Mouse (Mus musculus) adrenal gland, adult (tissue): ENCODE measurements around the gene Pacs1.
"Not testable (repeated sequence)": the region's sequence is repeated elsewhere in the genome, so short reads cannot be mapped to it uniquely, and the experiment has no call there.

ENCODE experiments used
- DNase-seq, 2 experiments: peaks; one replicate each; pipeline ENCODE4 v3.0.0; 2022 to 2023; ENCODE audit warnings: low spot score in 1 of 2; ENCODE audit not compliant: inconsistent age in 2 of 2

The Pacs1 gene

DNA sequence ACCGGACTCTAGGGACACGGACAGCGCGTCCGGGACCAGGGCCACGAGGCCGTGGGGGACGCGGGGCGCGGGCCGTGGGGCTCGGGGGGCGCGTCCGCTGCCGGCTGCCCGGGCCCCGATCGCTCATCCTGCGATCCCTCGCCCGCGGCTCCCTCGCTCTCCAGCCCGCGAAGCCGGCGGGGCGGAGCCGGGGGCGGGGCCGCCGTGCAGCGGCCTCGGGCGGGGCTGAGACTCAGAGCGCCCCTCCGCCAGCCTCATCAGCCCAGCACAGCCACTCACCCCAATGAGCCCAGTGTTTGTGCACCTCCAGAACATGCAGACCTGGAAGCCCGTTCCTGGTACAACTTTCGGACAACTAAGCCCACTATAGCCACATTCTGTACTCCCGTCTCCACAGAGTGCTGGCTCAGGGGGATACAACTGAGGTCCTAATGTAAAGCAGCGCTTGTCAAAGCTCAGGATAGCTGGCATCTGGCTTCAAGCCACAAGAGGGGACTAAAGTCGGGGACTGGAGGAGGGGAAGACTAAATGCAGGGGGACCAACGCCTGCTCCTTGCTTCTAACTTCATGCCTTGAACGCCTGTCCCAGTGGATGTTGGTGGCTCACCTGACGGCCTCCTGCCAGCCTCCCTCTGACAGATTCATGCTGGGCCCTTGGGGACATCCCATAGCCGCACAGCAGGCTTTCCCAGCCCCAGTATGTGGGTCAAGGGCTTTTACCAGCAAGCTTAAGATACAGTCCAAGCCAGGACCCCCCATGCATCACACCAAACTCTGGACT is 174.4 kb downstream of the Pacs1 start, which contains the start of gene Cnih2:
Gene Cnih2 (minus strand): TSS at position 159 of the 781 bp plus-strand sequence.
- DNase-seq: peak; percentile 74 to 86

DNA sequence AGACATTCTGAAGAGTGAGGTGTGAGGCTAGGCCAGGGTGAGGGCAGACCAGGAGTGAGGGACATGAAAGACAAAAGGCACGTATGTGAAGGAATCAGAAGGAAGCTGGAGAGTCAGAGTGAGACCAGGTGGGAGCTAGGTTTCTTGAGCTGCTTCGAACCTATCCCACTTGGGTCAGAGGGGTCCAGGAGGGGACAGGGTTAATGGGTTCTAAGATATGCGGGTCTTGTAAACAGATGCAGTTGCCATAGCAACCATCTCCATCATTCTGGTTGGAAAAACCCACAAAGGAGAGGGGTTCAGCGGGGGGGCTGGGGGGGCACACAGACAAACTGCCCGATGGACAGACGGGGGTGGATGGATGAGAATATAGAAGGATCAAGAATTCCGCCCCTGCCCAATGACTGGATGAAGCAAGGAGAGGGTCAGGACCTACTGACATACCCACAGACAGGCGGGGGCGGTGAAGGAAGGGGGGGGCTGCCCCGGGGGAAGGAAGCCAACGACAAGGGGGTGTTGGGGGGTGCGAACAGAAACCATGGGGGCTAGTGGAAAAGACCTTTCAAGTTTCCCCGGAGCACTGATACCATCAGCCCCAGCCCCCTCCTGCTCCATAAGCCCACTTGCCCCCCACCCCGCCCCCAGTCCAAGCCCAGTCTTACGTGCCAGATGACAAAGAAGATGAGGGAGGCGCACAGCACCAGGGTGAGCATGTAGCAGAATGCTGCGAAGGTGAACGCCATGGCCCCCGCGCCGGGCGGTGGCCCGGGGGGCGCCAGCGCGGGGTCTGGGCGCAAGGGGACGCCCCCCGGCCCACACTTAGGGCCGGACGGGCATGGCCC is 175.2 kb downstream of the Pacs1 start:
- no peak for DNase-seq

DNA sequence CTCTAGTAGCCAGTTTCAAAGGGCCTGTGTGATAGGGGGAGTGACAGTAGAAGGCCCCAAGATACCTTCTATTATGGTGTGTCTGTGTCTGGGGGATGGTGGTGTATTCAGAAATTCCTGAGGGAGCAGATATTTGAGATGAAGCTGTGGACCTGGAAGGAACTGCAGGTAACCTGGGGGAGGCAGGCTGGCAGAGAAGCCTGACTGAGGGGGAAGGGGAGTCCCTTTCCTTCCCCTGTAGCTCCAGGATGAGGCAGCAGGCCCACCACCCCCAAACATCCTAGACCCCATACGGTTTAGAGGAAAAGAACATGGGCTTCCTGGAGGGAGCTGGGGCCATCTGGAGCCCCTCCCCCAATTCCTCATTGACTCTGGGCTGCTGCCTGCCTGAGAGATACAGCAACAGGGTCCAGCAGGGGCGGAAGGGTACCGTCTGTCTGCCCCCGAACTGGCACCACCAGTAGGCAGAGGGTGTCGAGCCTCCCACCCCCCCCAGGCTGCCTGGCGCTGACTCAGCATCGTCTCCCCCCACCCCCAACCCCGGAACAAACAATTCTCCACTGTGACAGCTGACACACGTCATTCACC is 176.9 kb downstream of the Pacs1 start:
- no peak for DNase-seq

DNA sequence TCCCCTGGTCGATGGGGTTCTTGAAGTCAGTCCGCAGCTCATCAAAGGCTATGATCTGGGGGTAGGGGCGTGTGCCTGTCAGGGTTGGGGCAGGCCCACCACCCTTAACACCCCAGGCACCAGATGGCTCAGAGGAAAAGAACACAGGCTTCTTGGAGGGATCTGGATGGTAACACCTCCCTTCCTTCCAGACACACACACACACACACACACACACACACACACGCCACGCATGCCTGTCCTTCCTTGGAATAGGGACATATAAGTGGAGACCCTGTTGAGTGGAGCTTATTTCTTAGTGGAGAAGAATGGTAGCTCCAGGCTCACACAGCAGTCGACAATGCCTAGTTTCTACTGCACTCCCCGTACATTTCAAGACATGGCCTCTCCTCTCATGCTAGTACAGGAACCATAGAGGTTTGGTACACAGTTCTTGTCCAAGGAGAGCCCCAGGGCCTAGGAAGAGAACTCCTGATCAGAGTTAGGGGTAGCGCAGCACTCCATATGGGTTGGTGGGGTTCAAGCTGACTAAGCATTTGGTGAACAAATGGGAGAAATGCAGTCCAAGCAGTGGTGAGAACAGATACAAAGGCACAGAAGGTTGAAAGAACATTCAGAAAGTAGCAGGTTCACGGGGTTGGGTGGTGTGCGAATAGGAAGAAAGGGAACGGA is 178.0 kb downstream of the Pacs1 start:
- DNase-seq: no peak

DNA sequence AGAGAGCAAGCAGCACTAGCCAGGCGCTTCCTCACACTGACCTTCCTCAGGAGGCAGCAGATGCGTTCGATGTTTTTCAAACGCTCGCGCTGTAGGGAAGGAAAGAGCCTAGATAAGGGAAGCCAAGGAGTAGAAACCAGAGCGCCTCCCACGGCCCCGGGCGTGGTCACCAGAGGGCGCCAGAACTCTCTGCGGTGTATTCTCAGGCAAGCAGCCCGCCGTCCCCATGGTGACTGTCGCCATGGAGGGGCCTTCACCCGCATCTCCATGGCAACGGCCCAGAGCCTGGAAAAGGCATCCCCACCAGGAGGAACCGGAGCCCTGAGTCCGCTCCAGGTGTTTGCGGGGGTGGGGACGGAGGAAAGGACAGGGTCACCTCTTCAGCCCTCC is 178.7 kb downstream of the Pacs1 start:
- peak; percentile 91 to 97 for DNase-seq

DNA sequence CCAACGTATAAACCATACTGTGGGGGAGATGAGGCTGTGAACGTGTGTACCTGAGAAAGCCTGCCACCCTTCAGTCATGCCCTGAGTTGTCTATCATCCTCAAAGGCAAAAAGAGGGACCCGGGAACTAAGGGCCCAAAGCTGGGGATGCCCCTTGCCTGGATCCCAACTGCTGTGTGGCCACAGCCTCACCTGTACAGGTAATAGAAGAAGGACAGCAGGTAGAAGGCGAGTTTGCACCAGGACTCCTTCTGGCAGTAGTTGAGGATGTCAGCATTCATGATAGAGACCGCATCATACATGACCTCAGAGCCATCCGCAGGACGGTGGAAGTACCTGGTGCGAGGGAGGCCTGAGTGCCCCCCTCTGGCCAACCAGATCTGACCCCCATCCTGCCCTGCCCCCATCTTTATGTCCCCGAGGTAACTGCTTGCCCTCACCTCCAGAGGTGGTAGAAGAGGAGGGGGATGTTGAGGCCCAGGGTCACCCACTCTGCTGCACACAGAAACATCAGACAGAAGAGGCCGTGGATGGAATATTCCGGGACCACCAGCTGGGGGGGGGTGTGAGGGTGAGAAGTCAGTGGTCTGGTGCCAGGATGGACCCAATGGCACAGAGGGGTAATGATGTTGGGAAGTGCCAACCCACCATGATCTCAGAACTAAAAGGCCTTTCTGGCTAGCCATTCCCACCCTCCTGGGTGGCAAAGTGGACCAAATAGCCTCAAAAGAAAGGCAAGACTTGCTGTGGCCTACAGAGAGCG is 179.3 kb downstream of the Pacs1 start:
- no peak for DNase-seq

DNA sequence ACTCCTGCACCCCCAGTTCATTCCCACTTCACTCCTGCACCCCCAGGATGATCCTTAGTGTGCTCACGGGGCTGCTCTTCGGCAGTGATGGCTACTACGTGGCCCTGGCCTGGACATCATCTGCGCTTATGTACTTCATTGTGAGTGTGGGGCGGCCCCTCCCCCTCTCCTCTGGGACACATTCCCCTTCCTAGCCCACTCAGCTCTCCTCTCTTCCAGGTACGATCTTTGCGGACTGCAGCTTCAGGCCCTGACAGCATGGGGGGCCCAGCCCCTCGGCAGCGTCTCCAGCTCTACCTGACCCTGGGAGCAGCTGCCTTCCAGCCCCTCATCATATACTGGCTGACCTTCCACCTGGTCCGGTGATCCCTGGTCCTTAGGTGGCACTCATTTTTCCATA is 180.8 kb downstream of the Pacs1 start:
- no peak for DNase-seq

DNA sequence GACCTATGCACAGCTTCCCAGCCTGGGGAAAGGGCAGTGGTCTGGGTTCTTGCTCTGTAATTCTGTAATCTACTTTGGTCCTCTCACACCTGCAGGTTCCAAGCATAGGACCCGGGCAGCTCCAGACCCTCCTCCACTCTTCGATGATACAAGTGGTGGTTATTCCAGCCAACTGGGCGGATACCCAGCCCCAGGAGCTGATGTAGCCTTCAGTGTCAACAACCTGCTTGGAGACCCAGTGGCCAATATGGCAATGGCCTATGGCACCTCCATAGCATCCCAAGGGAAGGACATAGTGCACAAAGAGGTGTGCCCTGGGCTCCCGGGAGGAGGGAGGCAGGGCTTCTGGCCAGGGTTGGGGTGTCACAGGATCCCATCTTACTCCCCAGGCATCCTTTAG is 183.6 kb downstream of the Pacs1 start:
- no peak for DNase-seq

DNA sequence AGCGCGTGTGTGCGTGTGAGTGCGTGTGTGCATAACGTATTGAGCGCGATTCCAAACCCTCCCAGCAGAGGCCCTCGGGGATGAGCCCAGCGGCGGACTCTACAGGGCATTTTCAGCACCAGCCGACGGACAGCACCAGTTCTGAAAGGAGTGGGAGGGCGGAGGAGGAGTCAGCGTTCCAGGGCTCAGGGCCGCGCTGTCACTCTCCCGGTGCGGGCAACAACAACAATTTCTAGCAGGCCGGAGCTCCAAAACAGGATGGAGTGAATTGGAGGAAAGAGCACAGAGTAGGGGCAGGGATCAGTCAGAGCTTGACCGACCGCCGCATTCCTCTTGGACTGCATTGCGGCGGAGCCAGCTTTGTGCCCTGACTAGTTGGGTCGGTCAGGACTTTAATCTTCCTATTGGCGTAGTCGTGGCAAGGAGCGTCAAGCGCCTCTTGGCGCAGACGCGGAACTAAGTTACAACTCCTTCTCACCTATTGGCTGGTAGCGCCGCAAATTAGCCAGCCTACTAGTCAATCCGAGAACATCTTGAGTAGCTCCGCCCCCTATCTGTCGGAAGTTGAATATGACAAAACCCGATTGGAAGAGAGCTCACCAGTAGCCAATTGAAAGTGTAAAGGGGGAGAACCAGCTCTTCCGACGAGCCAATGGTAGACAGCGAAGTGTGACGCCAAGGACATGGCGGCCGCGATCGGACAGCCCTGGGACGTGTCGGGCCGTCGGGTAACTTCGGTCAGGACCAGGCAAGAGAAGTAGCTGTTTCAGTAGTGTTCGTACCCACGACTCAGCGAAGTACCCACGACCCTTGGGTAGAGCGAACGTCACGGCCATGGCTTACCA is 184.8 kb downstream of the Pacs1 start, which contains the start of gene Yif1a:
Gene Yif1a (plus strand): TSS at position 655 of the 845 bp plus-strand sequence.
- DNase-seq: peak; percentile 95 to 98

DNA sequence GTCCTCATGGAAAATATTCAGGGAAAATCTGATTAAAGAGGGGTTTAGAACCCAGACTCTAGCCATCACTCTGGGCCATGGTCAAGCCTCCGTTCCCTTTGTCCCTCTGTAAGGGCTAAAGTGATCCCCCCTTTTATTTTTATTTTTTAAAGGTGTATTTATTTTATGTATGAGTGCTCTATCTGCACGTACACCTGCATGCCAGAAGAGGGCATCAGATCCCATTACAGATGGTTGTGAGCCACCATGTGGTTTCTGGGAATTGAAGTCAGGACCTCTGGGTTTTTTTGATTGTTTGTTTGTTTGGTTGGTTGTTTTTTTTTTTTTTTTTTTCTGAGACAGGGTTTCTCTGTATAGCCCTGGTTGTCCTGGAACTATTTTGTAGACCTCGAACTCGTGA is 186.4 kb downstream of the Pacs1 start:
- DNase-seq: not testable (repeated sequence)

DNA sequence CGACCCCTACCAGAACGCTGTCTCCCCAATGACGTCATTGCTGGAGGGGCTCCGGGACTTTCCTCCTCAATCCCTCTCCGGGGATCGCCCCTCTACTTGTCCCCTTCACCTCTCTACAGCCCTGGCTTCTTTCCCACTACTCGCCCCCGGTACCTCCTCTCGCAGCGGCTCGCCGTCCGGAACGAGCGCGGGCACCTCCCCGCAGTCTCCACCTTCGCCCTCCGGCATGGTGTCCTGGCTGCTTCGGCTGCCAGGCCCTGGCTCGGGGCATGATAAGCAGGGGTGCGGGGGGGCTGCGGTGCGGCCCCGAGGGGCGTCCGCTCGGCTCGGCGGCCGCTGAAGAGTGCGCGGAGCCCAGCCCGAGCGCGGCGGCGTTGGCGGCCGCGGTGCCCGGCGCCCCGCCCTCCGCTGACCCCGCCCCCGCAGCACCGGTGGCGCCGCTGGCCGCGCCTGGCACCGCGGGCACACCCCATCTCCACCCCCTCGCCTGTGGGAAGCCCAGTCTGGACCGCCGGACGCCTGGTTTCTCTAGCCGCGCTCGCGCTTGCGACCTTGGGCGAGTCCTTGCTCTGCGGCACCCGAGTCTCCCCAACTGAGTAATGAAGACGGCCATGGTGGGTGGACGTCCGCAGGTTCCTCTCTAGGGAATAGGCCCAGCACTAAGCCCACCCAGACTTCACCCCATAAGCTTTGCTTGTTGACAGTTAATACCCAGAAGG is 187.6 kb downstream of the Pacs1 start, which contains the start of gene Tmem151a:
Gene Tmem151a (minus strand): TSS at position 387 of the 719 bp plus-strand sequence.
- DNase-seq: peak; percentile 61 to 84

DNA sequence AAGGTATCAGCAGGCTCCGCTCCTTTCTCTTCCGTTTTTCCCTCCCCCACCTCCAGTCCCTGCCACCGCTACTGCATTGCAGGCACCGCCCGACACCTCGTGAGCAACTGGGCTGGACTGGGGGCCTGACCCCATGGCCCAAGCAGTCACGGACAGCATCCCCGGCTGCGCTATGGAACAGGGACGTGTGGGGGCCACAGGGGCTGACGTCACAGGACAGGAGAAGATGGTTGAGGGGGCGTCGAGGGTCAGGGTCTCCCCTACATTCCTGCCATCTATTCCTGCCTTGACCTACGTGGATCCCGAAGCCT is 188.1 kb downstream of the Pacs1 start:
- no peak for DNase-seq

DNA sequence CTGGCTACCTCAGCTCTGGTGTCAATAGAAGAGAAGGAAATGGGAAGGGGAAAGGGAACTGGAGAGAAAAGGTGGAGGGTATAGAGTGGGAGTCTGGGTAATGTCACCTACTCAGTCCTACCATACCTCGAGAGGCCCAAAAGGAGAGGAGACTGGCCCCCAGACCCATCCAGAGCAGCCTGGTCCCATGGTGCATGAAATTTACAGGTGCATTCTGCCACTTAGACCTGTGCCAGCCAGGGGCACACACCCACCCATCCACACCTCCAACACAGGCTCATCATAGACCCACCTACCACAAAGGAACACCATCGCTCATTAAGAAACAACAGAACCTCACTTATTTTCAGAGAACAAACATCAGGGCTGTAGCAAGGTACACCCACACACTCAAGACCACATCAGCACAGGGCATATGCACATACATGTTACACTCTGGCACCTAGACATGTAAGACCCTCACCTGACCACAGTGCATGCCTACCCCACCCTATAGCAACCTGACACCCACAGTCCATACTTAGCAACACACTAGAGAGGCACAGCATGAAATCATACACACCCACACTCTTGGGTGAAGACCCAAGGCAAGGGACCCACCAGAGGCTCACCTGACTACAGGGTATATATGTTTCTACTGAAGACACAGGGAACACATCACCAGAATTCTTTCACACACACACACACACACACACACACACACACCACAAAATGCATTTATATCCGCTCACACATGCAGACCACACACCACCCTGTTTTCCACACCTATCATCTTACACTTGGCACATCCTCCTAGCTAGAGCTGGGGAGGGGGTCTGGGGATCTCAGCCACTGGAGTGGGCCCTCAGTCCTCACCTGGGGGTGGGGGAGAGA is 188.7 kb downstream of the Pacs1 start:
- DNase-seq: no peak
